Mouse (Mus musculus): ENCODE results near the gene Eif4g2.

Eif4g2 gene

DNA sequence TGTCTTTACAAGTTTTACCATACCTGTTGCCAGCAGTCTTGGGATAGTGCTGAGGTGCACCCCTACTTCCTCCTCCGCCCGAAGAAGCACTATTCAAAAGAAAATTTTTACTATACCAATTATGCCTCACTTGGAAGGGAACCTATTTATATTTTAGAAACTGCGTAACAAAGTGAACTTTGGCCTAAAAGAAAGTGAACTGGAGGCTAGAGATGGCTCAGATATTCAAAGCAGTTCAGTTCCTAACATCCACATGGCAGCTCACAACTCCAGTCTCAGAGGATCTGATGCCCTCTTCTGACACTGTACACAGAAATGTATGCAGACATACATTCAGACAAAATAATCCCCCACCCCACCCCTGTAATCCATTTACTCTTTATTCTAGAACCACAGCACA lies 2.0 kb downstream of the Eif4g2 start:
- POLR2A ChIA-PET: interaction anchor here in 3 of 4 experiments (1.0 to 6.4 kb wide), 11 partner anchors 10 to 54 kb away, joined by 3 to 143 read pairs (median 8); partner anchors contain the start of gene Ctr9 (in 2 of the 3)
- CTCF ChIA-PET: no interaction called here

DNA sequence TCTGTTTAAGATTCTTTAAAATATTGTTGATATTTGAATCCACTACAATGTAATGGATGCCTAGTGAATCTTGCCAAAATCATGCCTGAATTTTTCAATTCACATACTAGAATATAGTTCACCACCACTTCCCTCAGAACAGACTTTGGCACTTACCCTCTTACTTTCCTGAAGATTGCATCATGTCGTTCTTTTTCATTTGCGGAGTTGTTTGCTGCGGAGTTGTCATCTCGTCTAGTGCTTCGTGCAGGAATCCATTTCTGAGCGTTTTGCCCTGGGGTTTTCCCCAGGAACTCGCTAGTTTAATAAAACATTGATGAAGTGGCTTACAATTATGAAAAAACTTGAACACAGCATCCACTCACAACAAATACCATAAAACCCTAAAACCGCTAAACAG lies 2.8 kb downstream of the Eif4g2 start:
- ChIA-PET POLR2A (interaction anchor here in 3 of 4 experiments (0.6 to 4.3 kb wide), 11 partner anchors 10 to 850 kb away, joined by 3 to 83 read pairs (median 8); partner anchors contain the start of gene Ctr9 (in 1 of the 3)), CTCF (no interaction called here)

DNA sequence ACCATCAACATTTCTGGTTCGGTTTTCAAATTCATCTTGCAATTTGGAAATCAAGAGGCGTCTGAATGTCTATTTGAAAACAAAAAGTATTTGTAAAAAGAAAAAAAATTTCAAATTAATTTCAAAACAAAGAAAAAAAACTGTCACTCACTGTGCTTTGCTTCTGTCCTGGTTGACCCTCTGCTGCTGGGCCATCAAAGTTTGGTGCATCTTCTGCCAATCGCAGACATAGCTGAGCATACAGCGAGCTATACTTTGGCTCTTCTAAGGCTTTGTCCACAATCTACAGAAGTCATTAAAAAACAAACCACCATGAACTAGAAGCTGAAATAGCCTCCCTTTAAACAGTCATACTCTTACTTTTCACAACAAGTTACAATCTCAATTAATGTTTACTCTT lies 4.6 kb downstream of the Eif4g2 start:
- ChIA-PET CTCF (interaction anchor here in 1 of 4 experiments (2.2 kb wide), 1 partner anchor 29 kb away, joined by 6 read pairs; no protein-coding TSS in a partner anchor), POLR2A (interaction anchor here in 3 of 4 experiments (0.7 to 4.3 kb wide), 19 partner anchors 9 to 224 kb away, joined by 3 to 83 read pairs (median 4); partner anchors contain the start of gene Ctr9 (in 2 of the 3))

DNA sequence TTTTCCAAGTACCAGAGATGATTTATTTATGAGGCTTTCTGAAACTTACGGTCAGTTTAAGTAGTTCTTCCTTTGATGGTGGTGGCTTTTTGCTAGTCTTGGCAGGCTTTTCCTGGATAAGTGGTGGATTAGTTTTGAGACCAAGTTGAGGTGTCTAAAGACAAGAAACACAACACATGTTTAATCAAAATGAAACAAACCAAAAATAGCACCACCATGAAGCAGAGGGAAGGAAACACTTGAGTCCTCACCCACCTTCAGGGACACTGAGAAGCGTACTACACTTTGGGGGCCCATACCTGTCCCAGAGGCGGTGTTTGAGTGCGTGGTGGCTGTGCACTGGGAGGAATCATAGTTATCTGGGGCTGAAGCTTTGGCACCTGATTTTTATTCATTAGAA lies 7.5 kb downstream of the Eif4g2 start:
- ChIA-PET CTCF (no interaction called here), POLR2A (interaction anchor here (1.0 to 3.5 kb wide), 20 partner anchors 8 to 51 kb away, joined by 3 to 92 read pairs (median 6); partner anchors contain the start of genes Eif4g2 (in 4 of the 4) and Ctr9 (in 2 of the 4))

DNA sequence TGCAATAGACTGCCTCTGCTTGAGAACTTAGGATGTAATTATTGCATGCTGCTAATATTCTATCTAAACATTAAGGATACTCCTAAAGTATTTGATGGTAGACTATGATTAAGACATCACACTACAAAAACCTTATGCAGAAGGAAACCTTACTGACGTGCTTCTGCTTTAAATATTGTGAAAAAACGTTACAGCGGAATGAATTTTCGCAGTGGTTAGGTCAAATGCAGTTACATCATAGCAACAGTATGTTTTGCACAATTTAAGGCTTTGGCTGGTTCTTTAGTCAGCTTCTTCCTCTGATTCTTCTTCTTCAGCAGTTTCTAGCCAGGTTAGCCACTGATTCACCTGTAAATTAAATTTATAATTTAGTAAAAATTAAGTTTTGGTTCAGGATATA lies 10.4 kb downstream of the Eif4g2 start:
- ChIA-PET POLR2A (interaction anchor here in 3 of 4 experiments (2.8 to 3.5 kb wide), 3 partner anchors 10 to 11 kb away, joined by 34 to 92 read pairs (median 47); partner anchors contain the start of gene Eif4g2 (in 3 of the 3)), CTCF (no interaction called here)

DNA sequence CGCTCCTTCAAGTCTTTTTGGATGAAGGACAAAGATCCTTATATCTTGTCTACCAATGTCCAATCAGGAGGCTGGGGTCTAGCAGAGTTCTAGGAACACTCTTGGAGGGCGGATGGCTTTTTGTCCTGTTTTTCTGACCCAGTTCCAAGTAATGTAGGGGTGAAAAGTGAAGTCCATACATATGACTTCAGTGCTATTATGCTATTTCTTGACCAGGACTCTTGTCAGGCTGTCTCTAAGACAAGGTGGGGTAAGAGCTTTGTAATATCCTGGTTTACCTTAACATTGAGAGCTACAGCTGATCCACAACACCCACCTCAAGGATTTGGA lies 12.7 kb downstream of the Eif4g2 start:
- CTCF ChIA-PET: no interaction called here
- POLR2A ChIA-PET: interaction anchor here in 3 of 4 experiments (0.6 to 5.0 kb wide), 15 partner anchors 8 to 226 kb away, joined by 3 to 114 read pairs (median 7); partner anchors contain the start of genes Eif4g2 (in 3 of the 3), Ctr9 (in 1 of the 3) and Rnf141 (in 1 of the 3)

DNA sequence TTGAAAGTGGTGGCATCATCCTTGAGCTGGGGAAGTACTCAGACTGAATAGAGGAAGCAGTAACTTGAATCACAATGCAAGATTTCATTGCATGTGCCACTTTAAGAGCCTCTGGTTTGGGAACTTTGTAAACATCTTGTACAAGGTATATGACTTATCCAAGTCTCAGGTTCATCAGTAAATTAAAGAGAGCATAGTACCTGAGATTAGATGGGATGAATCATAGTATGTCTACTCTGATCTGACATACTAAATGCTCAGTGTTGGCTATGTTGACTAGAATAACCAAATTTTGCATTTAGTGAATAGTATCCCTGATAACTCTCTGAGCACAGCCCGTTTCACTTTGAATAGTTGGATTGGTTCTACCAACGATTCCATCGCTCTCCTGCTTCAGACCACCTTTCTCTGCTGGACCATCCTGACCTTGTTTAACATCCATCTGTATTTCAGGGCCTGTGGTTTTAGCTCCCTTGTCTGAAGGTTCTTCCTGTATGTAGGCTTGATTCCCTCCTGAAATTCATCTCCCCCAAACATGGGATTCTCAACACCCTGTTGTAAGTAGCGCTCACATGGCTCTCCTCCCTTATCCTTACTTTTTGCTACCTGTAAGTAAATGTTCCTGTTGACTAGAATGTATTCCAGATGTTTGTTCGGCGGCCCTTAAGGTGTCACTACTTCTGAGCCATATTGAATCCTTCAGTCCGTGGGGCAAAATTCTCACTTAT lies 13.2 kb downstream of the Eif4g2 start:
- POLR2A ChIA-PET: interaction anchor here (0.7 to 5.0 kb wide), 19 partner anchors 8 to 934 kb away, joined by 3 to 114 read pairs (median 8); partner anchors contain the start of genes Eif4g2 (in 3 of the 4) and Ctr9 (in 1 of the 4)
- CTCF ChIA-PET: no interaction called here

DNA sequence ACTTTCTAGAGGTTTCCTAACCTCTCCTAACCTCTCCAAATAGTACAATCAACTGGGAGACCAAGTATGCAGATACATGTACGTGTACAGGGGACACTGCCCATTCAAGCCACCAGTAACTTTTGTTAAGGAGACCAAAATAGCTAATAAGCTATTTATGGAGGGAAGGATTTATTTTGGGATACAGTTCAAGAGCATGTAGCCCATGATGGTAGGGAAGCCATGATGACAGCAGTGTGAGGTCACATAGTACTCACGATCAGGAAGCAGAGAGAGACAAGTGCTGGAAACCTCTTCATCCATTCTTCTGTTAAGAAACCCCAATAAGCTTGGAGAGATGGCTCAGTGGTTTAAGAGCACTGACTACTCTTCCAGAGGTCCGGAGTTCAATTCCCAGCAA lies 14.6 kb downstream of the Eif4g2 start:
- POLR2A ChIA-PET: interaction anchor here (0.6 to 5.0 kb wide), 20 partner anchors 8 to 166 kb away, joined by 3 to 114 read pairs (median 6); partner anchors contain the start of genes Eif4g2 (in 4 of the 4) and Ctr9 (in 1 of the 4)
- CTCF ChIA-PET: no interaction called here

DNA sequence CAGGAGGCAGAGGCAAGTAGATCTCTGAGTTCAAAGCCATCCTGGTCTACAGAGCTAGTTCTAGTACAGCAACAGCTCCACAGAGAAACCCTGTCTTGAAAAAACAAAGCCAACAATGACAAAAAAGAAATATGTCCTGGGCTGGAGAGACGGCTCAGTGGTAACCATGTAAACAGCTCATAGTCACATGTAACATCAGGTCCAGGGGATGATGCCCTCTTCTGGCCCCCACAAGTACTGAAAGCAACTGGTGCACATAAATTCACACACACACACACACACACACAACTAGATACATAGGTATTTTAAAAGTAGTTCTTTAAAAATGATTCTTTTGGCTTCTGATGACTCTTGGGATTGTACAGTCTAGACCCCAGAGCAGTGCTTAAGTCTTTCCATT lies 19.9 kb downstream of the Eif4g2 start:
- ChIA-PET CTCF (interaction anchor here in 3 of 4 experiments (0.8 to 1.9 kb wide), 5 partner anchors 8 to 34 kb away, joined by 3 to 5 read pairs (median 4); partner anchors contain the start of genes Ctr9 (in 1 of the 3) and Eif4g2 (in 1 of the 3)), POLR2A (interaction anchor here (0.6 to 2.5 kb wide), 14 partner anchors 12 to 396 kb away, joined by 3 to 21 read pairs (median 3); partner anchors contain the start of genes Eif4g2 (in 3 of the 4) and Ctr9 (in 1 of the 4))

DNA sequence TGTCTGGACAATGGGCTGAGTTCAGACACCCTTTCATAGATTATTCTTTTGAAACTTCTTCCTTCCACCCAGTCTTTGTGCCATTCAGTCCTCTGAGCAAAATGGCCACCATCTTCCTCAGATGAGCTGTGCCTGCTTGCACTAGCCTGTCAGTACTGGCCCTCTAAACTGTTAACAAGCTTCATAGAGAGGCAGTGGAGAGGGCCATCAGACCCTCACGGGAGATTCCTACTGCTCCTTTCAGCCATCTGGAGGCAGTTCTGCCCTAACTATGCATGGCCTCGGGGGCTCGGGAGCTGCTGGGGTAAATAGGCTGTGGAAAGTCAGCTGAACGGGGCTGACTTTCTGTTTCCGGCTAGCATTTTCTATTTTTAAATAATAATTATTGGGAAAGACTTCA lies 23.3 kb downstream of the Eif4g2 start:
- CTCF ChIA-PET: interaction anchor here in 2 of 4 experiments (0.6 to 3.5 kb wide), 3 partner anchors 10 to 989 kb away, joined by 3 to 13 read pairs (median 4); no protein-coding TSS in a partner anchor
- POLR2A ChIA-PET: interaction anchor here (0.9 to 4.3 kb wide), 9 partner anchors 9 to 23 kb away, joined by 3 to 16 read pairs (median 6); partner anchors contain the start of gene Eif4g2 (in 2 of the 4)

DNA sequence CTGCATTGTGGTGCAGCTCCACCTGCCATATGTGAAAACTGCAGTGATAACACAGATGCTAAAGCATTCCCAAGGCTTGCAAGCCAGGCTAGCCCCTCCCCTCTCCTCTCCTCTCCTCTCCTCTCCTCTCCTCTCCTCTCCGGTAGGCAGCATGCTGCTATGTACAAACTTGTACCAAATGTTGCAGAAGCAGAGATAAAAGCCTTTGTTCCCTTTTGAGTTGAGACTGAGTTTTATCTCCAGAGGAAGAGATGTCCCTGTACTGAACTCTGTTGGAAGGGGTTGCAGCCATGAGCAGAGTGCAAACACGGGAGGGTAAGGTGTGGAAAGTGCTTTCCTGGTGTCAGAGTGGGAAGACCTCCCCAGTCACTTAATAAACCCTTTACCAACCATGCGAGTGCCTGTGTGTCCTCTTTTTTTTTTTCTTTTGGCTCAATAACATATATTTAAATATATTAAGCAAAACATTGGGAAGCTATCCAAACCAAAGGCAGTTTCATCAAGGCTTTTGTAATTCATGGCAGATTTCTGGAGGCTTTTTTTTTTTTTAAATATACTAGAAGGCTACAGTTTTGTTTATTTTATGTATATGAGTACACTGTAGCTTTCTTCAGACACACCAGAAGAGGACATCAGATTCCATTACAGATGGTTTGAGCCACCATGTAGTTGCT lies 26.7 kb downstream of the Eif4g2 start:
- POLR2A ChIA-PET: interaction anchor here in 2 of 4 experiments (0.9 to 3.1 kb wide), 7 partner anchors 8 to 66 kb away, joined by 3 to 12 read pairs (median 6); partner anchors contain the start of gene Eif4g2 (in 2 of the 2)
- CTCF ChIA-PET: interaction anchor here in 2 of 4 experiments (0.6 to 0.7 kb wide), 2 partner anchors 12 to 1001 kb away, joined by 4 to 7 read pairs; no protein-coding TSS in a partner anchor

DNA sequence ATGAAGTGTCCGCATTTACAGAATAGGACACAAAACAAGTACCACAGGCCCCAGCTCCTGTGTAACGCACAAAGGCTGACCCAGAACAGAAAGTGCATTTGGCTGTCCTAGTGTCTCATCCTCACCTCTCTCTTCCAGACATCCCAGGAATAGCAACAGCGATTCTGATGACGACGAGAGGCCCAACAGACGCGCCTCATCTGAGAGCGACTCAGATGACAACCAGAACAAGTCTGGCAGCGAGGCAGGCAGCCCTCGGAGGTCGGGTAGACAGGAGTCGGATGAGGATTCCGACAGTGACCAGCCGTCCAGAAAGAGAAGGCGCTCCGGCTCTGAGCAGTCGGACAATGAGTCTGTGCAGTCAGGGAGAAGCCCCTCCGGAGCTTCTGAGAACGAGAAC lies 27.6 kb downstream of the Eif4g2 start:
- CTCF ChIA-PET: no interaction called here
- POLR2A ChIA-PET: interaction anchor here in 3 of 4 experiments (0.5 to 3.1 kb wide), 10 partner anchors 8 to 287 kb away, joined by 3 to 12 read pairs (median 6); partner anchors contain the start of genes Eif4g2 (in 2 of the 3) and Ampd3 (in 1 of the 3)

DNA sequence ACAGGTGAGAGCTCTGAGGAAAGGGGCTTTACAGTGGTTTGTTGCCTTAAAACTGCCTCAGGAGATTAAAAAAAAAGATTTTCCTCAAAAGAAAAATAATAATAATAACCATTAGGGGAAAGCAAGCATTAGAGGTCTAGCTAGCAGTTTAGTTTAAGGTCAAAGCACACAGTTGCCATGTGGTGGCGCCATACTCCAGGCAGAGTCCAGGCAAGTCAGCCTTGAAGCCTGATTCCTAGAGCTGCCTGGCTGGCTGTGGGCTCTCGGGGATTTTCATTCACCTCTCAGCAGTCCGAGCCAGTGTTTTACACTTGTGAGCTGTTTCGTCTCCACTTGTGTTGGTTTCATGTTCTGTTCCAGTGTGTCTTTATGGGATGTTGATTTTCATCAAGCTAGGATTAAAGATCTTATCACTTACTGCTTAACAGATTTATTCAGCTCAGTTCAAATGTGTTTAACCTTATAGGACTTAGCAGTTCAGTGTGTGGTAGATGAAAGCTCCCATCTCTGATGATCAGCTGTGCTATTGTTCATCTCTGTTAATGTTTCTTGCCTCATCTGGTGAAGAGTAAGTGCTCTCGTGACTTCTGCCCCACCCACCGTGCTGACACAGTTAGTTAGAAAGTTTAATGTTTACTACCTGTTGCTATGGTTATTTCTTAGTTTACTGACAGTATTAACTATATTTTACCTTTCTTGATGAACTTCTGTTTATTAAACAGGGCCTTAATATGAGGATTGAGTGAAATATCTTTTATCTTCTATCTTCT lies 33.0 kb downstream of the Eif4g2 start:
- CTCF ChIA-PET: interaction anchor here (0.6 to 1.6 kb wide), 38 partner anchors 9 to 1430 kb away, joined by 3 to 13 read pairs (median 4); partner anchors contain the start of genes Ctr9 (in 3 of the 4), Eif4g2 (in 1 of the 4) and Mrvi1 (in 1 of the 4)
- POLR2A ChIA-PET: interaction anchor here (0.6 to 6.6 kb wide), 24 partner anchors 9 to 1032 kb away, joined by 3 to 53 read pairs (median 5); partner anchors contain the start of genes Eif4g2 (in 4 of the 4), Ctr9 (in 2 of the 4) and Ipo7 (in 1 of the 4)

DNA sequence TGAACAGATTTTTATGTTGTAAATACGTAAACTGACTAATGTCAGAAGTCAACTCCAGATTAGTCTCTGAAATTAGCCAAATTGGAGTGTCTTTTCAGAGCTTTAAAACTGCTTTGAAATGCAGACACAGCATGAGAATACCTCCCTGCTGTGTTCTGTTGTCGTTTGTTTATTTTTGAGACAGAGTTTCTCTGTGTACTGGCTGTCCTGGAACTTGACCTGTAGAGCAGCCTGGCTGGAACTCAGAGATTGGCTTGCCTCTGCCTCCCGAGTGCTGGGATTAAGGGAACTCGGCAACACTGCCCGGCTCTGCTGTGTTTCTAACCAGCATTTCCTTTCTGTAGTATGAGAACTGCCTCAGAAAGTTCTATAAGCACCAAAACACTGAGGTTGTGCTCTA lies 33.9 kb downstream of the Eif4g2 start:
- POLR2A ChIA-PET: interaction anchor here (0.6 to 6.6 kb wide), 20 partner anchors 14 to 1031 kb away, joined by 3 to 53 read pairs (median 5); partner anchors contain the start of genes Eif4g2 (in 4 of the 4), Ctr9 (in 2 of the 4) and Ipo7 (in 1 of the 4)
- CTCF ChIA-PET: interaction anchor here (0.6 to 1.6 kb wide), 25 partner anchors 10 to 411 kb away, joined by 3 to 13 read pairs (median 4); partner anchors contain the start of genes Ctr9 (in 2 of the 4) and Eif4g2 (in 1 of the 4)

DNA sequence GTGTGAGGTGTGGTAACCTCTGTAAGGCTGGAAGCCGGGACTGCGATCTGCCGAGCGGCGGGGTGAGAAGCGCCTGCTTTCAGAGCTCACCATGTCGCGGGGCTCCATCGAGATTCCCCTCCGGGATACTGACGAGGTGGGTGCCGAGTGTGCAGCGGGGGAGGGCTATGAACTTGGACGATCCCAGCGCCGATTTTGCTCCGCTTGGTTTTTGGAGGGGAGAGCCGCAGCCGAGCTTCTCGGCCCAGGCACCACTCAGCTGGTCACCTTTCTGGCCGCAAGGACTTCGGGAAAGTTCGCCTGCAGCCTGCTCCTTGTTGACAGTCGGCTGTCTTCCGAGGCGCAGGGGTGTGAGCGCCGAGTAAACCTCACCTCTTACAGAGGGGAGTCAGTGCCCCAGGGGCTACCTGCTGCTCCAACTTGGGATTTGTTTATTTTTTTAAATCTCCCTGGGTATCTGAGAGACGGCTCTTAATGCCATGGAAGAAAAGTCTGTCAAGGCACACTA lies 53.7 kb downstream of the Eif4g2 start:
- ChIA-PET CTCF (interaction anchor here (0.6 to 2.0 kb wide), 9 partner anchors 9 to 388 kb away, joined by 3 to 9 read pairs (median 4); no protein-coding TSS in a partner anchor), POLR2A (interaction anchor here (0.6 to 6.5 kb wide), 57 partner anchors 9 to 1510 kb away, joined by 3 to 67 read pairs (median 4); partner anchors contain the start of genes Eif4g2 (in 4 of the 4), Rnf141 (in 2 of the 4), Ampd3 (in 1 of the 4) and Ipo7 (in 1 of the 4))

DNA sequence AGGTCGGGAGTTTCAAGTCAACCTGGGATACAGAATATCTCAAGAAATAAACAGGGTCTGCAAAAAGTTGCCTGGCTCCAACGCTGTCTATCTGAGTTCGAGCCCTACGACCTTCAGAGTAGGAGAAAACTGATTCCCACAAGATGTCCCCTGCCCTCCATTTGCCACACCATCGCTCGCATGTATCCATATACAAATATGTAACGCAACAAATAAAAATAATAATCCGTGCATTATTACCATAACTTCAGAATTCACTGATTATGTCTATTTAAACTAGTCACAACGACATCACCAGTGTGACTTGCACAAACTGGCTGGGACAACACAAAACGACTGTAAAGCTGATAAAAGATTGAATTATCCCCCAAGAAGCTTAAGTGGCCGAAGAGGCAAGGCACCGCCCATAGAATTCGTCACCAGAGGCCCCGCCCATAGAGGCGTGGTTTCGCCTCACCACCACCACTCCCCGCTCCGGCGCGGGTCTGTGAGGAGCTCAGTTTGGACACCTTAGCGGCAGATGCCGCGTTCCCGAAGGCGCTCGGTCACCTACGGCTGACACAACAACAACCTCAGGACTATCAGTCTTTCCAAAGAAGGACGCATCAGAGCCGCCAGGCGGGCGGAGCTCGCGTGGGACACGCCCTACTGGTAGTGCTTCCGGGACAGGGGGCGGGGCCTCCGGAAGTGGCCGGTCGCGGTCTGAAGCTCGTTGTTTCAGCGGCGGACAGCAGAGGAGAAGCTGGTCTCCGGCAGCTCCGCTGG lies 54.4 kb downstream of the Eif4g2 start, which contains the start of gene Ctr9:
Ctr9 (plus strand) TSS at position 671 of the 765 bp plus-strand sequence.
- CTCF ChIA-PET: interaction anchor here (0.6 to 2.0 kb wide), 10 partner anchors 8 to 387 kb away, joined by 3 to 9 read pairs (median 4); no protein-coding TSS in a partner anchor
- POLR2A ChIA-PET: interaction anchor here (0.6 to 6.5 kb wide), 59 partner anchors 7 to 1510 kb away, joined by 3 to 67 read pairs (median 4); partner anchors contain the start of genes Eif4g2 (in 3 of the 4), Rnf141 (in 2 of the 4), Ampd3 (in 1 of the 4) and Ipo7 (in 1 of the 4)

Data from embryonic stem cell, embryonic (primary cell).